Mouse (Mus musculus): ENCODE measurements around the gene Cd300a. TPM values are rescaled to one million over a fixed set of nuclear protein-coding genes. Genes with fewer than 3 reads are reported as not detected.

The Cd300a gene
- polyA plus RNA-seq, 1 experiment from 2014 or later: 0.75 TPM

DNA sequence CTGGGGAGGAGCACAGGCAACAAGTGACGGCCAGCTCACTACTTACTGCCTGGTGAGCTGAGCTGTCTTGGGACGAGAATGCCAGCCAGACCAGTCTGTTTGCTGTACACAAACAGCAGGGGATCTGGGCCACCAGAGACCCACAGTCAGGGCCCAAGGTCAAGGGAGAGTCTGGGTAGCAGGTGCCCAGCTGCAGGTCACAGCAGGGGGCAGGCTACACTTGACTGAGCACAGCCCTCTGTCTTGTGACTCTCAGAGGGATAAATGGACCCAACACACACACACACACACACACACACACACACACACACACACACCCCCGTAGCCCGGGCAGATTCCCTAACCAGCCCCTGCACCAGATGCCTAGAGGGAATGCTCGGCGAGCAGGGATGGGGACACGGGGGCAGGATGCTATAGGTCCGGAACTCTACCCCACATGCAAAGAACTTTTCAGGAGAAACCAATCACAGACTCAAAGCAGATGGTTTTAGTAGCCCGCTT, 14.5 kb upstream of the Cd300a start:
- 12% methylated on average over 9 of the region's 9 CpGs for WGBS
- H3K27ac ChIP-seq (ENCODE audit: low read depth): no peak overlapping the region
- H3K4me3 ChIP-seq (ENCODE audit: low read depth, low read length): no peak overlapping the region
- H3K9me3 ChIP-seq (ENCODE audit: low read depth, low read length): no peaks in the 10 kb centered on the region
- no peak for TF ChIP-seq CTCF (IDR thresholded peaks at IDR 0.05; ENCODE audit: low read depth)
- no peak for ATAC-seq (ENCODE audit: insufficient read depth)
- peaks cover 15% of the 10 kb centered on the region for H3K36me3 ChIP-seq (ENCODE audit: insufficient read depth)
- H3K4me1 ChIP-seq (ENCODE audit: insufficient read depth): no peaks in the 10 kb centered on the region; the same call in 1 of the 2 replicates
- DNase-seq: no peak
- H3K4me2 ChIP-seq: no peak overlapping the region
- H3K27me3 ChIP-seq (ENCODE audit: insufficient read depth, low read length): no peaks in the 10 kb centered on the region
- no peak overlapping the region for H3K9ac ChIP-seq

DNA sequence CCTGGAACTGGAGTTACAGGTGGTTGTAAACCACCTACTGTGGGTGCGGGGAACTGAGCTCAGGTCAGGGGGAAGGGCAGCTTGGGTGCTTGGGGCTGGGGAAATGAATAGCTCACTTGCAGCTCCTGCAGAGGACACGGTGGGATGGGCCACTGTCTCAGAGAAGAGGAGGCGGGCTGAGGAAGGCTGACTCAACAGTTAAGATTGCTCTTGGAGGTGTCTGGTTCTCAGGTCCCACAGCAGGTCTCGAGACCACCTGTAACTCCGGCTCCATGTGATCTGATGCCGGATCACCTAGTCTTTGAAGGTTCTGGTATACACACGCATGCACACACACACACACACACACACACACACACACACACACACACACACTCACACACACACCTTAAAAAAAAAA, 13.7 kb upstream of the Cd300a start:
- no peaks in the 10 kb centered on the region; the same call in 1 of the 2 replicates for H3K4me1 ChIP-seq (ENCODE audit: insufficient read depth)

DNA sequence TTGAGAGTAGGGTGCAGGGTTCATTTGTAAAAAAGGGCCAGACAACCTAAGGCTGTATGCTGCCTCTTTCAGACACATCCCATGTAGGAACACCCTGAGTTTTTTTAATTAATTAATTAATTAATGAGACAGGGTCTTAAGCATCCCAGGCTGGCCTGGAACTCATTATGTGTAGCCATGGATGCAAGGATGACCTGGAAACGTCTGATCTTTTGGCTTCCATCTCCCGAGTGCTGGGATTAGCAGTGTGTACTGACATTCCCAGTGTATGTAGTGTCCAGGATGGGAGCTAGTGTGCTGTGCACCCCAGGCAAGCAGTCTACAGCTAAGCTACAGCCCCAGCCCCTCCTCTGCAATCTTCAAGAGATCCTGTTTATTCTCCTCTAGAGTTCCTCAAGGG, 13.2 kb upstream of the Cd300a start:
- no peak overlapping the region for H3K4me2 ChIP-seq
- ATAC-seq (ENCODE audit: insufficient read depth): no peak; the same call in 1 of the 2 replicates
- WGBS: 31% methylated on average over 2 of the region's 2 CpGs
- H3K4me1 ChIP-seq (ENCODE audit: insufficient read depth): no peaks in the 10 kb centered on the region; the same call in 1 of the 2 replicates
- H3K36me3 ChIP-seq (ENCODE audit: insufficient read depth): peaks cover 2% of the 10 kb centered on the region; the same call in 1 of the 2 replicates
- no peak overlapping the region for H3K9ac ChIP-seq
- no peak for DNase-seq
- TF ChIP-seq CTCF (IDR thresholded peaks at IDR 0.05; ENCODE audit: low read depth): no peak
- H3K9me3 ChIP-seq (ENCODE audit: low read depth, low read length): no peaks in the 10 kb centered on the region
- no peak overlapping the region for H3K4me3 ChIP-seq (ENCODE audit: low read depth, low read length)
- H3K27ac ChIP-seq (ENCODE audit: low read depth): no peak overlapping the region
- no peaks in the 10 kb centered on the region for H3K27me3 ChIP-seq (ENCODE audit: insufficient read depth, low read length)

More for the DNA sequence above, 13.7 kb upstream of the Cd300a start:
- Histone ChIP-seq H3K36me3 (ENCODE audit: insufficient read depth) (peaks cover 6% of the 10 kb centered on the region), H3K4me2 (no peak overlapping the region), H3K27ac (ENCODE audit: low read depth) (no peak overlapping the region), H3K9me3 (ENCODE audit: low read depth, low read length) (no peaks in the 10 kb centered on the region), H3K4me3 (ENCODE audit: low read depth, low read length) (no peak overlapping the region), H3K9ac (no peak overlapping the region), H3K27me3 (ENCODE audit: insufficient read depth, low read length) (no peaks in the 10 kb centered on the region)
- DNase-seq: no peak
- no peak for ATAC-seq (ENCODE audit: insufficient read depth)
- WGBS: 44% methylated on average over 7 of the region's 7 CpGs
- no peak for TF ChIP-seq CTCF (IDR thresholded peaks at IDR 0.05; ENCODE audit: low read depth)

DNA sequence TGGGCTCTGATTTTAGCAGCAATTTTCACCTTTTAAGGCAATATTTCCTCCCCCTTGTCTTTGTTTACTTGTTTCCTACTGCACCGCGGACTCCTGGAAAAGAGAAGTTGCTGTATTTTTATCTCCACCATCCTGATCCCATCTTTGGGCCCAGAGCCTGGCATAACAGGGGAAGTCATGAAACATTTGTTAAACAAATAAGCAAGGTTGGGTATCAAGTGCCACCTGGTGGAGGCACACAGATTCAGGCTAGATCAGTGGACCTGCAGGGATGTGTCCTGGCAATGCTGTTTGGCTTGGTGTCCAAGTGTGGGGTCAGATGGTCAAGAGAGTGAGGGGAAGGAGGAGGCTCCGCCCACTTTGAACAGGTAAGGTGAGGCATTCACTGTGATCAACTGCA, 12.7 kb upstream of the Cd300a start:
- H3K4me2 ChIP-seq: no peak overlapping the region
- TF ChIP-seq CTCF (IDR thresholded peaks at IDR 0.05; ENCODE audit: low read depth): peak; percentile 80
- peak; percentile 70 for DNase-seq
- WGBS: 14% methylated on average over 3 of the region's 3 CpGs
- H3K36me3 ChIP-seq (ENCODE audit: insufficient read depth): no peaks in the 10 kb centered on the region
- no peaks in the 10 kb centered on the region; the same call in 1 of the 2 replicates for H3K4me1 ChIP-seq (ENCODE audit: insufficient read depth)
- H3K27ac ChIP-seq (ENCODE audit: low read depth): no peak overlapping the region
- no peak; the same call in 1 of the 2 replicates for ATAC-seq (ENCODE audit: insufficient read depth)
- no peak overlapping the region for H3K9ac ChIP-seq
- no peaks in the 10 kb centered on the region for H3K27me3 ChIP-seq (ENCODE audit: insufficient read depth, low read length)
- no peak overlapping the region for H3K4me3 ChIP-seq (ENCODE audit: low read depth, low read length)
- no peaks in the 10 kb centered on the region for H3K9me3 ChIP-seq (ENCODE audit: low read depth, low read length)

DNA sequence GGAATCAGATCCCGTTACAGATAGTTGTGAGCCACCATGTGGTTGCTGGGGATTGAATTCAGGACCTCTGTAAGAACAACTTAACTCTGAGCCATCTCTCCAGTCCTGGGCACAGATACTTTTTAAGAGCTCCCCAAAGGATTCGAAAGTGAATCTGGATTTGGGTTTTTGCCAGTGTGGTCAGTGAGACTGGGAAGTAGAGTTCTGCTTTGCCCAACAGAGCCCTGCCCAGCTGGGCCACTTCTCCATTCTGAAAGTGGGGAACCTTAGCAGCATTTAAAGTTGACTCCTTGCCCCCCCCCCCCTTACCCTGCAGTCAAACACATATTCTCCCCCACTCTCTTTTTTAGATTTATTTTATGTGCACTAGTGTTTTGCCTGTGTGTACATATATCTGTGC, 10.2 kb upstream of the Cd300a start:
- ATAC-seq (ENCODE audit: insufficient read depth) (no peak), DNase-seq (peak; percentile 27)
- H3K27me3 ChIP-seq (ENCODE audit: insufficient read depth, low read length): no peaks in the 10 kb centered on the region
- TF ChIP-seq CTCF (IDR thresholded peaks at IDR 0.05; ENCODE audit: low read depth): no peak
- no peaks in the 10 kb centered on the region for H3K36me3 ChIP-seq (ENCODE audit: insufficient read depth)
- no peak overlapping the region for H3K4me3 ChIP-seq (ENCODE audit: low read depth, low read length)
- WGBS: 75% methylated on average over 2 of the region's 2 CpGs
- no peak overlapping the region for H3K9ac ChIP-seq
- no peak overlapping the region for H3K4me2 ChIP-seq
- H3K4me1 ChIP-seq (ENCODE audit: insufficient read depth): no peaks in the 10 kb centered on the region; the same call in 1 of the 2 replicates
- H3K27ac ChIP-seq (ENCODE audit: low read depth): no peak overlapping the region
- H3K9me3 ChIP-seq (ENCODE audit: low read depth, low read length): no peaks in the 10 kb centered on the region

DNA sequence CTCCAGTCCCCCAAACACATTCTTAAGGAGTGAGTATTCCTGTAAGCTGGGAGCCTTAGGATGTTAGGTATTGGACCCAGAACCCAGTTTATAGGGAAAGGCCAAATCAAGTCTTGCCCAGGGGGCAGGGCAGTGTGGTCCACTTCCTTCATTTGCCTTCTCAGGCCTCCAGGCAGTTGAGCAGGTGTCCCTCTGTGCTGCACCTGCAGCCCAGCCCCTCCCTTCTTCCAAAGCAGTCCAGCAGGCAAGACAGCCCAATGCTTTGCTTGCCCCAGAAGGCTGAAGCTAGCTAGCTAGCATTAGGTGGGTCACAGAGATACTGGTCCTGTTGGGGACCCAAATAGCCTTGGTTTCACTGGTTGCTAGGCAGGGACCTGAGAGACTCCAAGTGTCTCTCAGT, 9.7 kb upstream of the Cd300a start:
- no peaks in the 10 kb centered on the region for H3K9me3 ChIP-seq (ENCODE audit: low read depth, low read length)
- no peak overlapping the region for H3K4me3 ChIP-seq (ENCODE audit: low read depth, low read length)
- ATAC-seq (ENCODE audit: insufficient read depth) (no peak), DNase-seq (no peak)
- H3K4me1 ChIP-seq (ENCODE audit: insufficient read depth): no peaks in the 10 kb centered on the region
- no peaks in the 10 kb centered on the region for H3K27me3 ChIP-seq (ENCODE audit: insufficient read depth, low read length)
- no peaks in the 10 kb centered on the region for H3K36me3 ChIP-seq (ENCODE audit: insufficient read depth)
- no peak overlapping the region for H3K9ac ChIP-seq
- H3K27ac ChIP-seq (ENCODE audit: low read depth): no peak overlapping the region
- no peak for TF ChIP-seq CTCF (IDR thresholded peaks at IDR 0.05; ENCODE audit: low read depth)
- H3K4me2 ChIP-seq: no peak overlapping the region

DNA sequence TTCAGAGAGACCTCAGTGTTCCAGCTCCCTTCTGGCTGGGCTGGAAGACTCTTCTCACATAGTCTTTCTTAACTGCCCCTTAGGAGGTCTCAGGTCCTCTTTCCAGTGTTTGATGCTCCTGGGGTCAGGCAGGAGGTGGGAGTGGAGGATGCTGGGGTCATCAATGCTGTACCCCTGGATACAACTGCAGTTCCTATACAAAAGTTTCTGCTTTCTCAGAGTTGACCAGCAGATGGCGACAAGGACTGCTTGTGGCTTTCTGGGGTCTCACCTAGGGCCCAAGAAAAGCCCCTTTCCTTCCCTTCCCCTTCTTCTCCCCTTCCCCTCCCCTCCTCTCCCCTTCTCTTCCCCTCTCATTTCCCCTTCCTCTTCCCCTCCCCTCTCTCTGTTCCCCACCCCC, 9.3 kb upstream of the Cd300a start:
- 0% methylated on average over 1 of the region's 1 CpGs for WGBS
- no peak overlapping the region for H3K9ac ChIP-seq
- peak; percentile 71 for TF ChIP-seq CTCF (IDR thresholded peaks at IDR 0.05; ENCODE audit: low read depth)
- no peak overlapping the region for H3K4me2 ChIP-seq
- no peaks in the 10 kb centered on the region for H3K4me1 ChIP-seq (ENCODE audit: insufficient read depth)
- ATAC-seq (ENCODE audit: insufficient read depth) (no peak), DNase-seq (peak; percentile 81)
- H3K36me3 ChIP-seq (ENCODE audit: insufficient read depth): no peaks in the 10 kb centered on the region
- H3K4me3 ChIP-seq (ENCODE audit: low read depth, low read length): no peak overlapping the region
- H3K27ac ChIP-seq (ENCODE audit: low read depth): no peak overlapping the region
- H3K9me3 ChIP-seq (ENCODE audit: low read depth, low read length): no peaks in the 10 kb centered on the region
- H3K27me3 ChIP-seq (ENCODE audit: insufficient read depth, low read length): no peaks in the 10 kb centered on the region

Measured in lung, embryonic 14.5 days (tissue).